Mouse (Mus musculus): ENCODE results near the gene Vmn2r32.
"Not testable (repeated sequence)": the region's sequence is repeated elsewhere in the genome, so short reads cannot be mapped to it uniquely, and the experiment has no call there.

The Vmn2r32 gene

DNA sequence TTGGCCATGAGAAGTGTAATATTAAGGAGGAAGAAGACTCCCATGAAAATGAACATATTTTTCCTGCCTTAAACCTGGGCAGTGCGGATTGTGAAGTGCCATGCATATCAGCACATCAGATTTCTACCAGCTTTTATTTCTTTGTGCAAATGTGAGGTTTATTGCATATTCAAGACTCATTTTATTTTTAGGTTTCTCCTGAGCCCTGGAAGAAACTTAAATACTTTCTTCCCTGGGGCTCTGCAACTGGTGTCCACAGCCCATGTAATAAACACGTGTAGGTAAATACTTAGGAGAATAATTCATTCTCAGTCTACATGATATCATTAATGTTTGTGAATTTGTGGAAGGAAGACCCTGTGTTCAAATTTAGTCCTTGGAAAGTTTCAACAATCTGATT lies at the start of gene Vmn2r32:
Vmn2r32 (minus strand) TSS at position 101 of the 400 bp plus-strand sequence.
- in situ Hi-C loops (cut with MboI, MseI): not testable (repeated sequence)
